Mouse (Mus musculus): ENCODE measurements around the gene Memo1.
"Not testable (repeated sequence)": the region's sequence is repeated elsewhere in the genome, so short reads cannot be mapped to it uniquely, and the experiment has no call there.

Gene Memo1

GRCm38 (mm10) chr17:74295026-74295970 is at the start of gene Memo1:
Gene Memo1, minus strand, starts transcription at chr17:74295521.
- peak; percentile 44 to 66 for DNase-seq (ENCODE audit: low spot score in 2 of 2)

GRCm38 (mm10) chr17:74341151-74341550 is 45.8 kb upstream of the Memo1 start:
- DNase-seq (ENCODE audit: low spot score in 2 of 2) = no peak

GRCm38 (mm10) chr17:74338937-74339804 is 43.9 kb upstream of the Memo1 start, which contains the start of gene Spast:
Gene Spast, plus strand, starts transcription at chr17:74338987.
- DNase-seq (ENCODE audit: low spot score in 2 of 2) = peak; percentile 60 to 63

GRCm38 (mm10) chr17:74338225-74338931 is 43.1 kb upstream of the Memo1 start:
- DNase-seq (ENCODE audit: low spot score in 2 of 2) = peak; percentile 89

- DNase-seq (ENCODE audit: low spot score in 2 of 2) = no peak
Observed at GRCm38 (mm10) chr17:74331049-74331676, 35.8 kb upstream of the Memo1 start.

- DNase-seq (ENCODE audit: low spot score in 2 of 2) = peak; percentile 47 to 59
Observed at GRCm38 (mm10) chr17:74328146-74328545, 32.8 kb upstream of the Memo1 start.

GRCm38 (mm10) chr17:74327195-74327594 is 31.9 kb upstream of the Memo1 start:
- DNase-seq (ENCODE audit: low spot score in 2 of 2) = not testable (repeated sequence)

GRCm38 (mm10) chr17:74323844-74324243 is 28.5 kb upstream of the Memo1 start, which contains the start of gene Dpy30:
Gene Dpy30, minus strand, starts transcription at chr17:74323944.
- no peak for DNase-seq (ENCODE audit: low spot score in 2 of 2)

- peak in 1 of 2 experiments; percentile 8 for DNase-seq (ENCODE audit: low spot score in 2 of 2)
Observed at GRCm38 (mm10) chr17:74322400-74323054, 27.2 kb upstream of the Memo1 start.

- DNase-seq (ENCODE audit: low spot score in 2 of 2) = no peak
Observed at GRCm38 (mm10) chr17:74318721-74319120, 23.4 kb upstream of the Memo1 start.

GRCm38 (mm10) chr17:74316309-74316863 is 21.1 kb upstream of the Memo1 start:
- DNase-seq (ENCODE audit: low spot score in 2 of 2) = peak; percentile 82 to 87

- DNase-seq (ENCODE audit: low spot score in 2 of 2) = no peak
Observed at GRCm38 (mm10) chr17:74315445-74316308, 20.4 kb upstream of the Memo1 start.

GRCm38 (mm10) chr17:74306021-74306420 is 10.7 kb upstream of the Memo1 start:
- DNase-seq (ENCODE audit: low spot score in 2 of 2) = no peak

- DNase-seq (ENCODE audit: low spot score in 2 of 2) = no peak
Observed at GRCm38 (mm10) chr17:74305616-74306015, 10.3 kb upstream of the Memo1 start.

- no peak for DNase-seq (ENCODE audit: low spot score in 2 of 2)
Observed at GRCm38 (mm10) chr17:74304060-74304459, 8.7 kb upstream of the Memo1 start.

- DNase-seq (ENCODE audit: low spot score in 2 of 2) = no peak
Observed at GRCm38 (mm10) chr17:74300089-74300488, 4.8 kb upstream of the Memo1 start.

GRCm38 (mm10) chr17:74296991-74297390 is 1.7 kb upstream of the Memo1 start:
- not testable (repeated sequence) for DNase-seq (ENCODE audit: low spot score in 2 of 2)

GRCm38 (mm10) chr17:74296076-74296823 is 929 bp upstream of the Memo1 start:
- peak; percentile 22 to 45 for DNase-seq (ENCODE audit: low spot score in 2 of 2)

All from natural killer cell, adult 2 months (primary cell).